Mouse (Mus musculus) liver, postnatal 0 days (tissue): ENCODE measurements around the gene Ankmy2. TPM values are rescaled to one million over a fixed set of nuclear protein-coding genes. Genes with fewer than 3 reads are reported as not detected.

Source experiments
- ATAC-seq: fragments of 200-750 bp; cut with Nextera tagmentation; 2 replicates; pipeline ENCODE4 v1.8.0; 2017; ENCODE audit warnings: mild to moderate bottlenecking, moderate library complexity
- DNase-seq: peaks from one replicate; pipeline ENCODE4 v3.0.0-alpha.2; 2016
- H3K27ac ChIP-seq: fragments of 300-500 bp; sonication (generic); 2 replicates; pipeline ENCODE4 v1.5.1; 2014; ENCODE audit warnings: antibody characterized with exemption, moderate library complexity, mild to moderate bottlenecking, low read depth
- H3K27me3 ChIP-seq: fragments of 300-500 bp; sonication (generic); 2 replicates; pipeline ENCODE4 v1.6.1; 2014; ENCODE audit warnings: low read length, control low read depth, mixed read lengths; ENCODE audit not compliant: insufficient read depth
- H3K36me3 ChIP-seq: fragments of 300-500 bp; sonication (generic); replicated peaks from 2 replicates; pipeline ENCODE4 v1.6.1; 2014; ENCODE audit warnings: mild to moderate bottlenecking, control low read depth, low read length, moderate library complexity, mixed read lengths; ENCODE audit not compliant: insufficient read depth
- H3K4me1 ChIP-seq: fragments of 300-500 bp; sonication (generic); 2 replicates; pipeline ENCODE4 v1.6.1; 2014; ENCODE audit warnings: antibody characterized with exemption, mild to moderate bottlenecking, control low read depth; ENCODE audit not compliant: insufficient read depth
- H3K4me2 ChIP-seq: fragments of 300-500 bp; sonication (generic); 2 replicates; pipeline ENCODE4 v1.6.1; 2014; ENCODE audit warnings: low read depth, mild to moderate bottlenecking, low read length, moderate library complexity, mixed read lengths
- H3K4me3 ChIP-seq: fragments of 300-500 bp; sonication (generic); 2 replicates; pipeline ENCODE4 v1.5.1; 2014; ENCODE audit warnings: low read depth, low read length
- H3K9ac ChIP-seq: fragments of 300-500 bp; sonication (generic); replicated peaks from 2 replicates; pipeline ENCODE4 v1.6.1; 2014; ENCODE audit warnings: mild to moderate bottlenecking, moderate library complexity
- H3K9me3 ChIP-seq: fragments of 300-500 bp; sonication (generic); 2 replicates; pipeline ENCODE4 v1.6.1; 2016; ENCODE audit warnings: mild to moderate bottlenecking, control low read depth, low read length, mixed read lengths
- CTCF ChIP-seq: sonication (generic); IDR thresholded peaks from 2 replicates; pipeline ENCODE4 v1.5.1; 2016; ENCODE audit warnings: antibody characterized with exemption, low read depth
- EP300 ChIP-seq: IDR thresholded peaks from 2 replicates; pipeline ENCODE4 v1.6.1; 2016; ENCODE audit warnings: antibody characterized with exemption, low read depth, mild to moderate bottlenecking
- WGBS: fragments of 180-500 bp; shearing (Covaris S2); extraction: QIAGEN DNeasy Blood & Tissue Kit; methylation state at CpG from one replicate; pipeline ENCODE4 v1.1.7; 2014; ENCODE audit not compliant: insufficient replicate concordance; 5-methylcytosine and 5-hydroxymethylcytosine counted together
- polyA plus RNA-seq: library from polyadenylated mRNA; unstranded; fragments of >200 nt; fragmentation: Nextera tagmentation; extraction: Ambion mirVana; gene quantifications from 2 replicates; pipeline ENCODE4 v1.2.1, GENCODE M21; 2015

Gene Ankmy2
- polyA plus RNA-seq: 5.9 and 6.4 TPM in 2 replicates

DNA sequence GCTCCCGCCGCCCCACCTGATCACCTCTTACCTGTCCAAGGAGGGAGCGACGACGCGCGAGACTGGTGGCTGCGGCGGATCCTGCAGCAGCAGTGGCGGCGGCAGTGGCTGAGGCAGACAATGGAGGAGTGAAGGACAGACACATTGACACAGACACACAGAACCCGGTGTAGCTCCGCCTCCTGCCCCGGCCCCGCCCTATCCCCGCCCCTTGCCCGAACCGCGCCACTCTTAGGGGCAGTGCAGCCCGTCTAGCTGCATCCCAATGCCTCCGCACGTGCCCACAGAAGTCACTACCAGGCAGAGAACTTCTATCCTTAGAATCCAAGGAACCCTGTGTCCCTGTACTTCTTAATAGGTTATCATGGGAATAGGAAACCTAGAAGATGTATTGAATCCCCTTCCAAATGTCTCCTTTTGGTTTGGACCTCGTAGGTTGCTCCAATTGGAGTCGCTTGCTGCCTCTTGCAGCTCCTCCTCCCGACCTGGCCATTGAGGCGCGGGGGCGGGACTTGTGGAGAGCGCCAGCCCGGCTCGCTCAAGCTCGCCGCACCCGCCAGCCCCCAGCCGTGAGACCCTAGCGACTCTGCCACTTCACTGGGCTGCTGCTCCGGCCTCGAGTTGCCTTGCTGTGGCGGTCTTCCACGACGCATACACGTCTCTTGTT, at the start of gene Ankmy2:
Ankmy2 (plus strand) TSS at position 478 of the 667 bp plus-strand sequence.
- TF ChIP-seq EP300 (peak; percentile 63), CTCF (no peak)

DNA sequence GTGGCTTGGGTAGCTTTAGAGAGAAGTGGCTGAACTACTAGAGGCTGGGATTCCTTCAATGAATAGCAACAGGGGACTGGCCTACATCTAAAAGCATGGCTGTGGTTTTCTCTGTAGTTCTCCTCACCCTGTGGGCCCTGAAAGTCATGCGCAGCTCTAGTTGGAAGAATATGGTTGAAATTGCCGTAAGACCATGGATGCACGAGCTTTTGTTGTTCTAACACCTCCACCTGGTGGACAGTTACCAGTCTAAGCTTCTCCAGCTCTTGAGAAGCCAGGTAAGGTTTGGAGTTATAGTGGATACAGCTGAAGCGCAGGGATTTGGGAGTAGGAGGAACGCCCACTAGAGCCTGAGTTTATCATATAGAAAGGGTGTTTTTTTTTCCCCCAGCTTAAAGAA, 48.5 kb upstream of the Ankmy2 start:
- ATAC-seq (no peak), DNase-seq (no peak)
- H3K4me3 ChIP-seq: no peak overlapping the region
- WGBS: 86% methylated on average over 5 of the region's 5 CpGs
- H3K9me3 ChIP-seq: no peaks in the 10 kb centered on the region
- no peak overlapping the region for H3K27ac ChIP-seq
- H3K4me1 ChIP-seq: no peaks in the 10 kb centered on the region
- H3K36me3 ChIP-seq: peaks cover 30% of the 10 kb centered on the region
- TF ChIP-seq CTCF: peak; percentile 28
- no peak for TF ChIP-seq EP300
- H3K27me3 ChIP-seq: no peaks in the 10 kb centered on the region
- no peak overlapping the region for H3K4me2 ChIP-seq
- H3K9ac ChIP-seq: no peak overlapping the region

More for the DNA sequence above, at the start of gene Ankmy2:
- peak; percentile 95 for DNase-seq
- Histone ChIP-seq H3K4me1 (peaks cover 21% of the 10 kb centered on the region), H3K27ac (peak within 1 kb of the TSS; percentile 86), H3K4me3 (peak within 1 kb of the TSS; percentile 72), H3K36me3 (no peaks in the 10 kb centered on the region), H3K9ac (peak within 1 kb of the TSS; percentile 78), H3K9me3 (no peaks in the 10 kb centered on the region), H3K27me3 (no peaks in the 10 kb centered on the region), H3K4me2 (peak within 1 kb of the TSS; percentile 93)
- ATAC-seq: peak; percentile 96
- under 1% methylated on average over 40 of the region's 42 CpGs for WGBS

DNA sequence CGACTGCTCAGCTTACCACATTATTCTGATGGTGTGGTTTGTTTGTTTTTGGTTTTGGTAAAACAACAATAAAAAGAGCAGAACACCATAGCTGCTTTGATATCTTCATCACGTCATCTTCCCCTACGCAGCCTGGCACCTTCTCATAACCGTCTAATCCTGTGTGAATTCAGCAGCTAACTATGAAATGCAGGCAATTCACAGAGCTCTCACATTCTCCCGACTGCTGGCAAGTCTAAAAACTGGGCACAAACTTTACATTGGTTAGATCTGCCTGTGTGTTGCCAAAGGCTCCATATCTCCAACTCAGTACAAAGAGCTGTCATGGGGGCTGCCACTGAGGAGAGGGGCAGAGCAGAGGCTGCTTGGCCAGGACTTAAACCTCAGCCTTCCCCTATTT, 46.5 kb upstream of the Ankmy2 start:
- no peak for ATAC-seq
- 85% methylated on average over 5 of the region's 5 CpGs for WGBS

DNA sequence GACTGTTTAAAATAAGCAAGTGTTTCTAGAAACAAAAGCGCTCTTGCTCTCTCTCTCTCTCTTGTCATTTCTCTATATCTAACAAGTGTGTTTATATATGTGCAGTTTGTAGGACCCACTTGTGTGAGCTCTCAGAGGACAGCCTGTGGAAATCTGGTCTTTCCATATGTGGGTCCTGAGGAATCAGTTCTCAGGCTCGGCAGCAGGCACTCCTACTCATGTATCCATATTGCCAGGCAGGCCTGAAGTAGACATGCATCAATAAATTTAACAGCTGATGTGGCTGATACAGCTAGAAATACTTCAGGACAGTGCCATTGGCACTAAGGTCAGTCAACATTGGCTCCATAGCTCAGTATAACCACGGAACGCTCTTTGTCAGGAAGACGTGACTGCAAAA, 45.8 kb upstream of the Ankmy2 start:
- Histone ChIP-seq H3K36me3 (peaks cover 32% of the 10 kb centered on the region), H3K9me3 (no peaks in the 10 kb centered on the region), H3K9ac (no peak overlapping the region), H3K27me3 (no peaks in the 10 kb centered on the region), H3K27ac (no peak overlapping the region), H3K4me3 (no peak overlapping the region), H3K4me1 (no peaks in the 10 kb centered on the region), H3K4me2 (no peak overlapping the region)
- no peak for ATAC-seq
- 90% methylated on average over 5 of the region's 5 CpGs for WGBS
- DNase-seq: no peak
- TF ChIP-seq EP300: no peak
- no peak for TF ChIP-seq CTCF

More for the DNA sequence above, 46.5 kb upstream of the Ankmy2 start:
- Histone ChIP-seq H3K4me3 (no peak overlapping the region), H3K9ac (no peak overlapping the region), H3K9me3 (no peaks in the 10 kb centered on the region), H3K36me3 (peaks cover 30% of the 10 kb centered on the region), H3K27ac (no peak overlapping the region), H3K4me2 (no peak overlapping the region), H3K27me3 (no peaks in the 10 kb centered on the region), H3K4me1 (no peaks in the 10 kb centered on the region)
- no peak for TF ChIP-seq CTCF
- TF ChIP-seq EP300: no peak
- no peak for DNase-seq

DNA sequence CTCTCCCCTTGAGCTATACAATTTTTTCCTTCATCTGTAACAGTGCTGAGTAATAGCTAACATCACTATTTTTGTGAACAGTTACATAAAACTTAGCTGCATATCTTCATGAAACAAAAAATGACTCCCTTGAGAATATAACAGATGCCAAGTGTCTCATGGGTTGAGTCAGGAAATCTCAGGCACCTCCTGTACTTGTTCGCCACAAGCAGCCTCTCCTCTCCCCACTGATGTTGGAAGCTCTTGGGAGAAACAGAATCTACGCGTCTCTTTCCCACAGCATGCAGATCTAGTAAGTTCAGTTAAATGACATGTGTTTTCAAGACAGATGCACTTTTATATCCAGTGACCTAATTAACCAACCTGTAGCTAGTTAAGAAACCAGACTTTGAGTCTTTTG, 44.8 kb upstream of the Ankmy2 start:
- Histone ChIP-seq H3K27ac (no peak overlapping the region), H3K4me3 (no peak overlapping the region), H3K9me3 (no peaks in the 10 kb centered on the region), H3K36me3 (peaks cover 31% of the 10 kb centered on the region), H3K27me3 (no peaks in the 10 kb centered on the region), H3K4me1 (no peaks in the 10 kb centered on the region), H3K4me2 (no peak overlapping the region), H3K9ac (no peak overlapping the region)
- TF ChIP-seq EP300 (no peak), CTCF (no peak)
- DNase-seq (no peak), ATAC-seq (no peak)
- 87% methylated on average over 3 of the region's 3 CpGs for WGBS

DNA sequence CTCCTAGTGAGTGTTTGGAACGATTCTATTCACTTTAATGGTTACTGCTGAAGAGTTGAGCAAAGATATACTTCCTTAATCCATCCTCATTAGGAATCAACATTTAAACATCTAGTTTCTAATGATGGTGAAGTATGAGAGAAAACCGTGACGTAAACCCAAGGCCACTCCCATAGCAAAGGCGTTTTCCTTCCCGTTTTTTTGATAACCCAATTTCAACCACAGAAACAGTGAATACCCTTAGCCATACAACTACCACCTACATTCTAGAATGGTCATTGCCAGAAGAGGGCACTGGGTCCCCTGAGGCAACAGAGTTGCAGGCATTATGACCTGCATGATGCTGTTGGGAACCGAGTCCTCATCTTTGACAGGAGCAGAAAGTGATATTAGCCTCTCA, 39.8 kb upstream of the Ankmy2 start:
- Histone ChIP-seq H3K27me3 (no peaks in the 10 kb centered on the region), H3K9ac (no peak overlapping the region), H3K4me3 (no peak overlapping the region), H3K9me3 (no peaks in the 10 kb centered on the region), H3K36me3 (peaks cover 23% of the 10 kb centered on the region), H3K4me2 (no peak overlapping the region), H3K27ac (no peak overlapping the region), H3K4me1 (no peaks in the 10 kb centered on the region)
- ATAC-seq: no peak
- no peak for DNase-seq
- WGBS: 85% methylated on average over 6 of the region's 6 CpGs
- no peak for TF ChIP-seq CTCF
- TF ChIP-seq EP300: no peak
